Mouse (Mus musculus) layer of hippocampus, adult 9-11 months (tissue): ENCODE results near the gene Vmn2r88.
"Not testable (repeated sequence)": the region's sequence is repeated elsewhere in the genome, so short reads cannot be mapped to it uniquely, and the experiment has no call there.

ENCODE experiments used
- DNase-seq: peaks from one replicate; pipeline ENCODE4 v3.0.0; 2022

The Vmn2r88 gene

DNA sequence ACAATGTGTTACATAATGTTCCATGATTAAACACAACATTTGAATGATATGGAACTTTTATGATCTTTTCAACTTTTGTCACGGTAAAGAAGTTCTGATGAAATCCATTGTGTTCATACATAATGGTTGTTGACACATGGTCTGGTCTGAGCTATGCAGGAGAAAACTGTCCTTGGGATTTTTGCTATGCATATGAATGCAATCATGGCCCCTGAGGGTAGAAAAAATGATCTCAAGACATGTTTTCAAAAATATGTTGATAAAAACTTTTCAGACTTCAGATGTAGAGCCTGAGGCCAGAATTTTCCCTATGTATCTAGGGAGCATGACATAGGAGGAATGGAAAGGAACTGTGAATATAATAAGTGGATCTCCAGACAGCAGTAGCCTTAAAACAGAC is at the start of gene Vmn2r88:
TSS of gene Vmn2r88 (plus strand) at position 301 of the 400 bp plus-strand sequence.
- DNase-seq, result no peak

DNA sequence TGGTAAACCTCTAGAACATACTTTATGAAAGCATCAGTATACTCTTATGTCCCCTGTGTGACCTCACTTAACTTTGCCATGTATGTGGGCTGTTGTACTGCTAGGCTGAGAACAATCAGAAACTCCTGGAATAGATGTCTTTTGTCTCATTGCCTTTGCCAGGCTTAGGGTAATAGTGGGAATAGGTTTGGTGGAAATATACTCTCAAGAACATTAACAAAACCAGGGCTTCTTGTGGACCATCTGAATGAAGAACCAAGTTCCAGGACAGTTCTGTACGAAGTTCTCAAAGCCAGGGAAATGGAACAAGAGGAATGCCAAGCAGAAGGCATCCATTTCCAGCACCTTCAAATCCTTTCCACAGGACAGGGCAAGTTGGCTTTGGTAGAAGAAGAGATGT is 49.2 kb upstream of the Vmn2r88 start, which contains the start of gene Gm7247:
TSS of gene Gm7247 (plus strand) at position 301 of the 400 bp plus-strand sequence.
- DNase-seq, result no peak

DNA sequence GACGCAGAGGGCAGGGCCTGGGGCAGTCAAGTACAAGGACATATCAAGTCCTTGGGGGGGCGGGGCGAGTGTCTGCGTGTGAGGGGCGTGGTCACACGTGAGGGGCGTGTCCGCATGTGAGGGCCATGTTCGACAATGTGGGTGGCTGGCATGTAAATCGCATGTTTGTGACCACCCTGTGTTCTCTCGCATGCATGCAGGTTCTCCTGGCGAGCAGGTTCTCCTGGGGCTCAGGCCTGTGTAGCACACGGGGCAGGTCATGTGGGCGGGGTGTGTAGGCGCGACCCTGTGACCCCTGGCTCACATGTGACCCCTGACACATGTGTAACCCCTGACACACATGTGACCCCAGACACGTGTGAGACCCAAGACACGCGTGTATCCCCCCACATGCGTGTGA is 27.8 kb upstream of the Vmn2r88 start:
- DNase-seq, result no peak

DNA sequence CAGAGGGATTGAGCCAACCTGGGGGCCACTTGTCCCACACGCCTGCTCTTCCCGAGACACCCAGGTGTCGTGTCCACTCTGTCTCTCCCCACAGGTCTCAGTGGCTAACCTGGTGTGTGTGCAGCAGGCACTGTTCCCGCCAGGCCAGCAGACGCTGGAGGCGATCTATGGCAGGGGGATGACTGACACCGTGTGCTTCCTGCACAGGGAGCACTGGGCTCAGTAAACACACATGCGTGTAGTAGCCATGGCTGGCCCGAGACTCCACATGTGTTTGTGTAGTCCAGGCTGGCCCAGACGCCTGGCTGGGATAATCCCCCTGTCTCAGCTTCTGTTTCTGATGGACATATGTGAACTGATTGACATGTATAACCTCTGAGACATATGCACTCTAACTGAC is 26.3 kb upstream of the Vmn2r88 start:
- DNase-seq, result no peak

DNA sequence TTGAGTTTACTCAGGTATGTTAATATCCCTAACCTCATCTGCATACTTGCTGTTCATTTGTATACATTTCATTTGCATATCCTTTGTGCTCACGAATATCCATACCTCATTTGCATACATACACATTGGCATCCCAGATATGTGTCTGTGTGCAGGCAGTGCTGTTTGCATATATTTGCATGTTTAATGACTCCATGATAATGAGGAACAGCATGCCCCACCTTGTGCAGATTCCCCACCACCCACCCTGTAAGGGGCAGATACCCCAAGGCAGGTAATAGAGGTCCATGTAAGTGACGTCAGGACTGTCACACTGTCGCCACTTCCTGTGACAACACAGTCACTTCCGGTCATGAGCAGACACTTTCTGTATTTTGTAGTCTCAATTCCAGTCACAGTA is 24.9 kb upstream of the Vmn2r88 start:
- DNase-seq, result no peak

DNA sequence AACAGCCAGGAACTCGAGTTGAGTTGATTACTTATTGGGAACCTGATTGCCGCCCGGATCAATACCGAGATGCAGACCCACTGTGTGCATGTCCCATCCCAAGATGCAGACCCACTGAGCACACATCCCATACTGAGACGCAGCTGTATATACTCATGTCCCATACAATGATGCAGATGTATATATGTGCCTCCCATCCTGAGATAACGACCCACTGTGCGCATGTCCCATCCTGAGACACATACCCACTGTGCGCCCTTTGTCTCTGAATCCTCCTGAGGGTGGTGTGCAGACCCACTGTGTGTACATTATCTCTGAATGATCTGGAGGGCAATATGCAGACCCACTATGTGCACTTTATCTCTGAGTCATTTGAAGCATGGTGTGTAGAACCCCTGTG is 22.9 kb upstream of the Vmn2r88 start:
- DNase-seq, result no peak

DNA sequence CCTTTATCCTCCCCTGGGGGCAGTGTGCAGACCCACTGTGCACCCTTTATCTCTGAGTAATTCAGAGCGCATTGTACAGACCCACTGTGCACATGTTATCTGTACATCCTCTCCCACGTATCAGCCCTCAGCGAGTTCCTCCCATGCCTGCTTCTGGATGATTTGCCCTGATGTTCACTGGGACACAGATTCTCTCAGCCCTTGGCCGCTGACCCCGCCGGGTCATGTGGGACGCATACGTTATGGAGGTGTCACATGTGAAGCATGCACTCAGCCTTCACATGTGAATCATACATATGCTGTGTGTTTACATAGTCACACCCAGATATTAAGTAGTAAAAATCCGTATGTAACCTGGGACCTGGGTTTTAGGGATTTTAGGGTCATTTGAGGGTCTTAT is 22.4 kb upstream of the Vmn2r88 start:
- no peak for DNase-seq

DNA sequence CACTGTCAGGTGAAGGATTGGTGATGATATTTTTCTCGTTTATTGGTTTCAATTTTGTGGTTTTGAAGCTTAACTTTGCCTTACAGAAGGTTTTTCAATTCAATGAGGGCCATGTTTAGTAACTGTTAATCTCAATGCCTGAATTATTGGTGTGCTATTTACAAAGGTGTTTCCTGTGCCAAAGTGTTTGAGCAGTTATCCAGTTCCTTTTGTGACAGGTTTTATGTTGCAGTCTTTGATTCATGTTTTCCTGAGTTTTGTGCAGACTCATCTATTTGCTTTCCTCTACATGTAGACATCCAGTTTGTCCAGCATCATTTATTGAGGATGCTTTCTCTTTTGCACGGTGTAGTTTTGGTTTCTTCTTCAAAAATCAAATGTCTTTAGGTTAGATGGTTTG is 13.3 kb downstream of the Vmn2r88 start:
- DNase-seq, result no peak

DNA sequence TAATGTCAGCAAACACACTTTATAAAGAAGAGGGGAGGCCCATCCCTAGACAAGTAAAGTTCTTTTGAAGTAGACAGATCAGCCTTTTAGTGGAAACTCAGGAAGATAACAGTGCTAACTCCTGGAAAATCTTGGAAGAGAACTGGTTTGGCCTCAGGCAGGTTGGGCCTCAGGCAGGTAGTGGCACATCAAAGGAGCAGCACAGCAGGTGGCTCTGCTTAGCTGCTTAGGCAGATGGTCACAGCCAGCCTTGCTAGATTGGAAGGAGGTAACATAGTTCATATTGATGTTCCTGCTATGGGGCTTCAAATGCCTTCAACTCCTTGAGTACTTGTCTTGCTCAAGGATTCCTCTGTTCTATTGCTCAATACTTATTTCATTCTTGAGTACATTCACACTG is 19.5 kb downstream of the Vmn2r88 start:
- not testable (repeated sequence) for DNase-seq

DNA sequence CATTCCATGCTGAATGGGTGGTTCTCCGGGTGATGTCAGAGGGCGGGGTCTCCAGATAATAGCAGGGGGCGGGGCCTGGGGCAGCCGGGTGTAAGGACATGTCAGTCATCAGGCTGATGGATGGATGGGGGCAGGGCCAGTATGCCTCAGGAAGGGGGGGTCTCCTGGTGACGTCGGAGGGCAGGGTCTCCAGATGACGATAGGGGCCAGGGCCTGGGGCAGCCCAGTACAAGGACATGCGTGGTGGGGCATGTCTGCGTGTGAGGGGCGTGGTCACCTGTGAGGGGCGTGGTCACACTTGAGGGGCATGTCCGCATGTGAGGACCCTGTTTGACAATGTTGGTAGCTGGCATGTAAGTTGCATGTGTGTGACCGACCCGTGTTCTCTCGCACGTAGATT is 23.9 kb downstream of the Vmn2r88 start:
- no peak for DNase-seq

DNA sequence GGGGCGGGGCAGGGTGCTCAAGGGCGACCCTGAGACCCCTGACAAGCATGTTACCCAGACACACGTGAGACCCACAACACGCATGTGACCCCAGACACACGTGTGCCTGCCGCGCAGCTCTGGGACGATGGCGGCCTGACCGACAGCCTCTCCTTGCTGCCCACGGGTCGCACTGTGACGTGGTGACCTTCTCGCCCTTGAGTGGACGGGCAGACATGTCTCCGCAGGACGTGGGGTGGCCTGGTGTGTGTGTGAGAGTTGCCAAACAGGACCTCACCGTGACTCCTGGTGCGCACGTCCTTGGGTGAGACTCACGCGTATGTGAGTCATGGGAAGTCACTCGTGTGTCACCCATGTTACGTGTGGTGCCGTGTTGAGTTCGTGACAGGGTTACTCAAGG is 24.4 kb downstream of the Vmn2r88 start:
- no peak for DNase-seq

DNA sequence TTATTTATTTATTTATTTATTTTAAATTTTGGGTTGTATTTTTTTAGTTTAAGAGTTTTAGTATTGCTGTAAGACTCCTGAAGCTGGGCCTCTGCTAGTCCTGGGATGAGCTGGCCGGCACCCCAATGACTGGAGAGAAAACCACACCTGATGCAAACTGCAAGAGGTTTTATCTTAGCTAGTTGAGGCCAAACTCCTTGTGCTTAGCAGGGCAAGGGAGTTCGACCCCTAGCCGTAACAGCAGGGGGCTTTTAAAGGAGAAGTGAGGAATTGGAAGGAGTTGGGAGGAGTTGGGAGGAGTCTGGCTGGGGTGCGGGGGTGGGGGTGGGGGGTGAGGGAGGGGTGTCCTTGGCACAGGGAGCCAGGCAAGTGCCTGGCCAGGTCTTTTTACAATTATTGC is 28.3 kb downstream of the Vmn2r88 start:
- no peak for DNase-seq

DNA sequence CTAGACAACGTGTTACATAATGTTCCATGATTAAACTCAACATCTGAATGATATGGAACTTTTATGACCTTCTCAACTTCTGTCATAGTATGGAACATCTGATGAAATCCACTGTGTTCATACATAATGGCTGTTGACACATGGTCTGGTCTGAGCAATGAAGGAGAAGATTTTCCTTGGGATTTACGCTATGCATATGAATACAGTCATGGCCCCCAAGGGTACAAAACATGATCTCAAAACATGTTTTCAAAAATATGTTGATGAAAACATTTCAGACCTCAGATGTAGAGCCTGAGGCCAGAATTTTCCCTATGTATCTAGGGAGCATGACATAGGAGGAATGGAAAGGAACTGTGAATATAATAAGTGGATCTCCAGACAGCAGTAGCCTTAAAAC is 40.9 kb downstream of the Vmn2r88 start, which contains the start of gene Vmn2r89:
TSS of gene Vmn2r89 (plus strand) at position 301 of the 400 bp plus-strand sequence.
- not testable (repeated sequence) for DNase-seq
